Mouse (Mus musculus): ENCODE results near the gene Olfr419.

DNA sequence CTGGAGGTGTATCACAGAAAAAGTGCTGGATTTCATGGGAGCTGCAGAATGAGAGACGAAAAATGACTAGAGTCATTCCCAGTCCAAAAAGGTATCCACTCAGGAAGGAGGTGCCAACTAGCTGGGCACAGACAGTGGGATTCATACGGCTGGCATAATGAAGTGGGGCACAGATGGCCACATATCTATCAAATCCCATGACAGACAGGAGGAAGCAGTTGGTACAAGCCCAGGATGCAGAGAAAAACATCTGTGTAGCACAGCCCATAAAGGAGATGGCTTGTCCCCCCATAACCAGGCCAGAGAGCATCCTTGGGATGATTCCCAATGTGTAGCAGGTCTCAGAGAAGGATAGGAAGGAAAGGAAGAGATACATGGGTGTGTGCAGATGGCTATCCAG lies 1.5 kb downstream of the Olfr419 start:
- TF ChIP-seq CTCF (IDR thresholded peaks at IDR 0.05; ENCODE audit: borderline replicate concordance, control insufficient read depth, extremely low read depth, insufficient read depth, low read length, poor library complexity) (no peak), POLR2A (IDR thresholded peaks at IDR 0.05; ENCODE audit: control insufficient read depth, extremely low read depth, insufficient read depth, low read length, poor library complexity) (no peak)
